Mouse (Mus musculus) frontal cortex, adult (tissue): ENCODE results near the gene Col1a1.
A peak's percentile ranks its signal among the peaks of the same experiment; 100 is the strongest.
"Not testable (repeated sequence)": the region's sequence is repeated elsewhere in the genome, so short reads cannot be mapped to it uniquely, and the experiment has no call there.

ENCODE experiments used
- ATAC-seq: cut with Nextera tagmentation; 2 replicates; pipeline ENCODE4 v1.9.2; 2017; ENCODE audit warnings: mild to moderate bottlenecking, moderate library complexity, mixed read lengths; ENCODE audit not compliant: low TSS enrichment

The Col1a1 gene

DNA sequence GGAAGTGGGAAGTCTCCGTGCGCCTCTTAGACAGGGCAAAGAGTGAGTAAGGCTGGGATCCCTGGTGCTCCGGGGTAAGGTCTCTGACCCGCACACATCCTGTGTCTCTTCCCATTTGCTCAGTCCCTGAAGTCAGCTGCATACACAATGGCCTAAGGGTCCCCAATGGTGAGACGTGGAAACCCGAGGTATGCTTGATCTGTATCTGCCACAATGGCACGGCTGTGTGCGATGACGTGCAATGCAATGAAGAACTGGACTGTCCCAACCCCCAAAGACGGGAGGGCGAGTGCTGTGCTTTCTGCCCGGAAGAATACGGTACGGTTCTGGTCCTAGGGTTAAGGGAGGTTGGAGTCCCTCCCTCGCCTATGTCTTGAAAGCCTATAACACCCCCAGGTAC lies 1.8 kb downstream of the Col1a1 start:
- ATAC-seq = 0 out of 2 replicates have a peak, but pooled peaks have one; percentile 2

DNA sequence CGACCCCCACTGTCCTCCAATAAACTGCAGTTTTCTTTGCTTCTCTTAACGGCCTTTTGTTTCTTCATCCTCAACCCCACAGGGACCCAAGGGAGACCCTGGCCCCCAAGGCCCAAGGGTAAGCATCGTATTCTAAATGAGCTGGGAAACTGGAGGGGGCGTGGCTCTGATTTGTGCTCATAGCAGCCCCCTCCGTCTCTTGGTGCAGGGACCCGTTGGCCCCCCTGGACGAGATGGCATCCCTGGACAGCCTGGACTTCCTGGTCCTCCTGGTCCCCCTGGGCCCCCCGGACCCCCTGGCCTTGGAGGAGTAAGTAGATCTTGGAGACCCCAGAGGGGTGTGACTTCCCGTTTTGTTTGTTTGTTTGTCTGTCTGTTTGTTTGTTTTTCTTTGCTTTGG lies 2.3 kb downstream of the Col1a1 start:
- no peak for ATAC-seq

DNA sequence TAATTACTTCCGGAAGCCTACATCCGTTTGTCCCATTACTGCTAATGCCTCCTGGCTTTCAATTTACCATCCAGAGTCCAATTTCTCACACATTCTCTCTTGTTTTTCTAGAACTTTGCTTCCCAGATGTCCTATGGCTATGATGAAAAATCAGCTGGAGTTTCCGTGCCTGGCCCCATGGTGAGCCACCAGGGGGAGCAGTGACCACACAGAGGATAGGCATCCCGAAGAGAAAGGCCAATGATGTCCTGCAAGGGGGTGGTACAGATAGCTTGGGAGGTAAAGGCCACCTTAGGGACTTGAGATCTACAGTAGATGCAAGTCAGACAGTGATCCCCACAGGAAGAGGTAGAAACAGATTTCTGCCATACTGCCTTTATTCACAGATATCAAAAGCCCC lies 3.3 kb downstream of the Col1a1 start:
- peak; percentile 50; the same call in 1 of the 2 replicates for ATAC-seq

DNA sequence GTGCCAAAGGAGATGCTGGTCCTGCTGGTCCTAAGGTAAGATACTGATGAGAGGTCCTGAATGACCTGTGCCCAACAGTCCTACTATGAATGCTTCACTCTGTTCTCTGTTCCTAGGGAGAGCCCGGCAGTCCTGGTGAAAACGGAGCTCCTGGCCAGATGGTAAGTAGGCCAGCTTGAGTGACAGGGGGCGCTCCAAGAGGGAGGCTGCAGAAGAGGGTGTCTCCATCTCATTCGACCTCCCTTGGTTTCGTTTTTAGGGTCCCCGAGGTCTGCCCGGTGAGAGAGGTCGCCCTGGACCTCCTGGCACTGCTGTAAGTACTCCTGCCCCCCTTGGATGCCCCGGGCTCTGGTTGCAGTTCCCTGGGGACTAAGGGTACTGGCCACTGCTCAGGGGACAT lies 5.1 kb downstream of the Col1a1 start:
- ATAC-seq = no peak

DNA sequence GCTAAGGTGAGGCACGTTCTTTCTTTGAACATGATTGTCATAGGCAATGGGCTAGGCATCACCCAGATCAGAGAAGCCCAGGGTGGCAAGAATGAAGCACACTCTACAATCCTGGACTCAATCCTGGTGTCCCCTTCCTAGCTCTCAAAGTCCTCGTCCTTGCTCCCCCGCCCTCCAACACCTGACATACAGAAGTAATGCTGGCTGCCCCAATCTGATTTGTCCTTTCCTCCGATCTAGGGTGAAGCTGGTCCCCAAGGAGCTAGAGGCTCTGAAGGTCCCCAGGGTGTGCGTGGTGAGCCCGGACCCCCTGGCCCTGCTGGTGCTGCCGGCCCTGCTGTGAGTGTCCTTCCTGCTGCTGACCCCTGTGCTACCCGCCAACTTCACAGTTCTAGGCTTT lies 5.8 kb downstream of the Col1a1 start:
- no peak for ATAC-seq

DNA sequence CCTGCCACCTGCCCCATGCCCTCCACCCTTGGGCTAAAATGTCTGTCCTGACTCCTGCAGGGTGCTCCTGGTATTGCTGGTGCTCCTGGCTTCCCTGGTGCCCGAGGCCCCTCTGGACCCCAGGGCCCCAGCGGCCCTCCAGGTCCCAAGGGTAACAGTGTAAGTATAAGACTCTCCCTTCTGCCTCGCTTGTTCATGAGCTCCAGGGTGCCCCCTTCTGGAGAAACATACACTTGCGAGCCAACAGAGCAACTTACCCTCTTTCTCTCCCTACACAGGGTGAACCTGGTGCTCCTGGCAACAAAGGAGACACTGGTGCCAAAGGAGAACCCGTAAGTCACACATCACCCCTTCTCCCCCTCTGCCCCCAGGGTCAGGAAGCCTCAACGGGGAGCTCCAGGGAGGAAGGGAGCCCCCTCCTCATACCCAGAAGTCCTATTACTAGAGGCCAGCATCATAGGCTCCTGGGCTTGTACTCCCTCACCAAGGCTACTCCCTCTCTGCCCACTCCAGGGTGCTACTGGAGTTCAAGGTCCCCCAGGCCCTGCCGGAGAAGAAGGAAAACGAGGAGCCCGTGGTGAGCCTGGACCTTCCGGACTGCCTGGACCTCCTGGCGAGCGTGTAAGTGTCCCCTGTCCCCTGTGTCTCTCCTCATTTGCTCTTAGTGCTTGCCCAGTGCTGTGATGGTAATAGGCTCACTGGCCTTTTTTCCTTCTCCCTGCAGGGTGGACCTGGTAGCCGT lies 6.4 kb downstream of the Col1a1 start:
- ATAC-seq = 0 out of 2 replicates have a peak, but pooled peaks have one; percentile 48

DNA sequence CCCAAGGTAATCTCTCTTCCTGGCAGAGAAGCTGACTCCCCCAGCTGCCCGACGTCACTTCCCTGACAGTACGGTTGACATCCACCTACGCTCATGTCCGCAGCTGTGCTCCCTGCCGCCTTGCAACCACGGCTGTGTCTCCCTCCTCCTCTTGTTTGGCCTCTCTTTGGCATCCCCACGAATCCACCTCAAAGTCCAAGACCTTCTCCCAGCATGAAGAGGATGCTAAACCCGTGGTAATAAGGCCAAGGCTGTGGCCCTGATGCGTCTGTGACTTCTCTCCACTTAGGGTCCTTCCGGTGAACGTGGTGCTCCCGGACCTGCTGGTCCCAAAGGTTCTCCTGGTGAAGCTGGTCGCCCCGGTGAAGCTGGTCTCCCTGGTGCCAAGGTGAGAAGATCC lies 7.0 kb downstream of the Col1a1 start:
- ATAC-seq = no peak

DNA sequence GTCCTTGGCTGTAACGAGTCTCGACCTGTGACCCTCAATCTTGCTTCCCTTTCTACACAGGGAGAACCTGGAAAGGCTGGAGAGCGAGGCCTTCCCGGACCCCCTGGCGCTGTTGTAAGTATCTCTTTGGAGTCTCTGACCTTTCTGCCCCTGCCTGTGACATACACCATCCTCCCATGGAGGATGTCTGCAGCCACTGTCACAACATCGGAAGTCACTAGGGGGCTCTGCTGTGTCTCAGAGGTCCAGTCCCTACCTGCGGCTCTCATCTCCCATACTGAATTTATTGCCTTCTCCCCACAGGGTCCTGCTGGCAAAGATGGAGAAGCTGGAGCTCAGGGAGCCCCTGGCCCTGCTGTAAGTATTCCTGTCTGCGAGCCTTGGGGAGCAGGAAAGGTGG lies 8.3 kb downstream of the Col1a1 start:
- ATAC-seq = no peak

DNA sequence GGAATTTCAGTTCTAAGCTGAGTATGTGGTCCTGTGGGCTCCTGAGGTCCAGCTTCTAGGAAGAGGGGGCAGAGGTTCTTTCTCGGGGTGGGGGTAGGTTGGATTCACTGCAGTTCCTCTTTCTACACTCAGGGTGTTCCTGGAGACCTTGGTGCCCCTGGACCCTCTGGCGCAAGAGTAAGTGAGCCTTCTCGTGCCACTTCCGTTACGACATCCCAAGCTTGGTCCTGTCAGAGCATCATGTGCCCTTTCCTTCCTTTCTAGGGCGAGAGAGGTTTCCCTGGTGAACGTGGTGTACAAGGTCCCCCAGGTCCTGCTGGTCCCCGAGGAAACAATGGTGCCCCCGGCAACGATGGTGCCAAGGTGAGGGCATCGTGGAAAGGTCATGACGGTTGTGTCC lies 9.2 kb downstream of the Col1a1 start:
- ATAC-seq = no peak

DNA sequence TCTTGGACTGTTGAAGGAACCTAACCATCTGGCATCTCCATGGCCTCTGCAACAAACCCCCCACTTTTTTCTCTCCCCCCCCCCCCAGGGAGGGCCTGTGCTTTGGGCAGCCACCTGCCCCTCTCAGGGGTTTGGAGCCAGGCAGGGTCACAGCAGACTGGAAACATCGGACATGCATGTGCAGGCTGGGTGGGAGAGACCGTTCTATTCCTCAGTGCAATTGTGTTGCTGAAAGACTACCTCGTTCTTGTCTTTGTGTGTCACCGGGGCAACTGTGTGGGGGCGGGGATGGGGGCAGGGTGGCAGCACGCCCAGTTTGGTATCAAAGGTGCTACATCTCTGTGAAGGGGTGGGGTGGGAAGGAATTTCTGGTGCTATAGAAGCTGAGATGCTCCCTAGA lies 16.1 kb downstream of the Col1a1 start:
- ATAC-seq = no peak

DNA sequence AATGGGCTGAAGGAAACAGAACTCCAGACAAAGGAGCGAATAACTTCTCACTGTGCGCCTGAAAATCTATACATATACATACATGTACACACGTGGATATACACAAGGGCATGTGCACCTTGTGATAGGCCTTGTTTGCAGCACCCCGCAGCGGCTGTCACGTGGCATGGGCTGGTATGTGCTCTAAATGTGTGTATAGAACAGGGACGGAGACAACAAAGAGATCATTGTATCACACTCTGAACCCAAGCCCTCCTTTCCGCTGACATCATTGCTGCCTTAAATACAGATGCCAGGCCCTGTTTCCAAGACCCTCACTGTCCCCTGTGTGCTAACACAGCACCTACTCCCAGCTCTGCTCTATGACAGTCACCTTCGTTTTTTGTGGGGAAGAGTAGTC lies 19.1 kb downstream of the Col1a1 start:
- no peak for ATAC-seq

DNA sequence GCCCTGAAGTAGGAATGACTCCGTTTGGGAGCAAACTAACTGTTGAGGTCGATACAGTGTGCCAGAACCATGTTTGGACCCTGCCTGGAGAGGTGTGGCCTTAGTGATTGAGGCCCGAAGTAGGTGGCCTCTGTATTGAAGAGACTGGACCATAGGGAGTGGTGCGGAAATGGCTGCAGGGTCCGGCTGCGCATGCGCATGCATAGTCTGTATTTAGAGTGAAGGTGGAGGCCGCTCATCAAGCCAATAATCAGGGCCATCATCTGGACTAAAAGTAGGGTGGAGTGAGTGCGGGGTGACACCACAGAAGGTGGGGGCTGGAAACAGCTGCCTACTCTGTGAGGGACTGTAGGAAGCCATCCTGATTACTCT lies 21.7 kb downstream of the Col1a1 start:
- no peak for ATAC-seq

DNA sequence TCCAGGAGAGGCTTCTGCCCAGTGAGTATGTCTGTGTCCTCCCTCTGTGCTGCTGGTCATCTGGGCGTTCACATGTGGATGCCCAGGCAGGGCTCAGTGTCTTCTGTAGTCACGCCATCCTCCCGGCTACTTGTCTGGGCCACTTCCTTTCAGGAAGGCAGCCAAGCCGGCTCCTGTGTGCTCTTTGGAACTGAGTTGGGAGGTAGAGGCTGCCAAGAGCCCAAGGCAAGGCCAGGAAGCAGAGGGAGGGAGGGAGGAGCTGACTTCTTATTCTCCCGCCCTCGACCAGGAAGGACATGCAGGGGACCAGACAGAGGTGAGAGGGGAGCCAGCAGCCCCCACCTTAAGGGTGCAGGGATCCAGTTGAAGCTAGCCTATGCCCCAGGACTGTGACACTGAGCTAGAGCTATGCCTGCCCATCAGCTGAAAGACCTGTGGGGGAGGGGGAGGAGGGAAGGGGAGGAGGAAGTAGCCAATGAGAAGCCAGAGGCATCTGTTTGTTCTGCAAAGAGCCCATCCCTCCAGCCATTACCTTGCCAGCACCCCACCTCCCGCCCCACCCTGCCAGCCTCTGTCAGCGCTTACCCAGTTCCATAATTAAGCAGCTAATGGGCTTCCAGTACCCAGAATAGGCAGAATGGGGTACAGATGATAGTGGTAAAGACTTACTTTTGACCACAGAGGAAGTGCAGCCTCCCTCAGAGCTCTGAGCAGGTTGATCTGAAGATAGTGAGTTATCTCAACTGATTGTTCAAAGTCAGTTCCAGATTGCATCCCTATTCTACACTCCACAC lies 22.2 kb downstream of the Col1a1 start:
- no peak; the same call in 1 of the 2 replicates for ATAC-seq

DNA sequence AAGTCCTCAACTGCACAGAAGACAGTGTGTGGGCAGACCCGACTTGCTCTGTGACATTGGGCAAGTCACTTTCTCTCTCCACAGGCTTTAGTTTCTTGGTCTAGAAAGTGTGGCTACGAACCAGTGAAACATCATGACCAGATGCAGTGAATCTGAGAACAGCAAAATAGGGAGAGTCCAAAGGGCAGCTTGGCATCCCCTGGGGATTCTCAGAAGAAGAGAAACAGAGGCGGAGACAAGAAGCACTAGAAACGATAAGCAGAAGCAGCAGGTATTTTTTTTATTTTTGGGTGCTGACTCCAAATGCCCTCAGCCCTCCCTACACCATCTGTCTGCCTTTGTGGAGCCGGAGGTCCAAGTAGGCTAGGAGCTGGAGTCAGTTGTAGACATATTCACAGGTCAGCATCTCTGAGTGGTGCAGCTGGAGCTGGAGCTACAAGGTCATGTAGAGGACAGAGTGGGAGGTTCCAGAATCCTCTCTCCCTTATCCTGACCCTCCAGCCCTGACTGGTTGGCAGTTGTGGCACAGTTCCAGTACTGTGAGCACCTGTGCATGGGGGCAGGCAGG lies 26.6 kb downstream of the Col1a1 start:
- no peak for ATAC-seq

DNA sequence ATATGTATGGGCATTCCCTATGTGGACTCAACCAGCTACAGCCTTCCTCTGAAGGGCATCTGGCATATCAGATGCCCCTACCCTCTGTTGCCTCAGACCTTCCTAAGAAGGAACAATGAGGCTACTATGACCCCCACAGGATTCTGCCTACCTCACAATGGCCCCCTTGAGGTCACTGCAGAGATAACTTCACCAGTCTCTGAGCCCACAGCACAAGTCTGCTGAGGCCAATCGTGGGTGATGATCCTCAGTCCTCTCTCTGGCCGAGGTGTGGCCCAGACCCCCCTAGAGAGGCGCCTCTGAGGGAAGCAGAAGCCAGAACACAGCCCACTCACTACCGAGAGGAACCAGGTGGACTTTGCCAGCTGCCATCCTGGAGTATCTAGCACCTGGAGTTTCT lies 31.4 kb downstream of the Col1a1 start, which contains the start of gene Hils1:
Gene Hils1, plus strand, starts transcription at position 175 of the 400 bp plus-strand sequence.
- ATAC-seq = no peak

DNA sequence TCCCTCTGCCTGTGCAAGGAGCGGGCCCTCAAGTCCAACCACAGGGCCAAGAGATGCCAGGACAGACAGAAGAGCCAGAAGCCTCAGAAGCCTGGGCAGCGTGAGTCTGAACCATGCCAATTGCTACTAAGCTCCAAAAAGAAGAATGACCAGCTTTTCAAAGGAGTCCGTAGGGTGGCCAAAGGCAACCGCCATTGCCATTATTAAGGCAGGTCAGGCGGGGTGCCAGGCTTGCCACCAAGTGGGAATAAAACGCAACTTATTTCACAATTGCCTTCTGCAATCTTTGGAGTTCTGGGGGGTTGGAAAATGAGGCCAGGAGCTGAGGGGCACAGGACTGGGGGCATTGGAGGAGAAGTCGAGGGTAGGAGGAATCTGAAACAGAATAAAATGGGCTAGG lies 32.2 kb downstream of the Col1a1 start:
- no peak for ATAC-seq

DNA sequence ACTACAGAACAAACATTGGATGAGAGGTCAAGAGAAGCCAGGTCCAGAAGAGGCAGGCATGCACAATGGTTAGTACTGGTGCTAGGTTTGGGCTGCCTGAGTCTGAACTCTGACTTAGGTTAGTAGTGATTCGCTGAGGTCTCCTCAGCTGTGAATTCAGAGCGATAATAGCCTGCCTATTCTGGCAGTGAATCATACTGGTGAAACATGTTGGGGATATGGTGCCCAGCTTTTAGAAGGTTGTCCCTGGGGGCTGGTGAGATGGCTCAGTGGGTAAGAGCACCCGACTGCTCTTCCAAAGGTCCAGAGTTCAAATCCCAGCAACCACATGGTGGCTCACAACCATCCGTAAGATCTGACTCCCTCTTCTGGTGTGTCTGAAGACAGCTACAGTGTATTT lies 33.7 kb downstream of the Col1a1 start:
- not testable (repeated sequence) for ATAC-seq

DNA sequence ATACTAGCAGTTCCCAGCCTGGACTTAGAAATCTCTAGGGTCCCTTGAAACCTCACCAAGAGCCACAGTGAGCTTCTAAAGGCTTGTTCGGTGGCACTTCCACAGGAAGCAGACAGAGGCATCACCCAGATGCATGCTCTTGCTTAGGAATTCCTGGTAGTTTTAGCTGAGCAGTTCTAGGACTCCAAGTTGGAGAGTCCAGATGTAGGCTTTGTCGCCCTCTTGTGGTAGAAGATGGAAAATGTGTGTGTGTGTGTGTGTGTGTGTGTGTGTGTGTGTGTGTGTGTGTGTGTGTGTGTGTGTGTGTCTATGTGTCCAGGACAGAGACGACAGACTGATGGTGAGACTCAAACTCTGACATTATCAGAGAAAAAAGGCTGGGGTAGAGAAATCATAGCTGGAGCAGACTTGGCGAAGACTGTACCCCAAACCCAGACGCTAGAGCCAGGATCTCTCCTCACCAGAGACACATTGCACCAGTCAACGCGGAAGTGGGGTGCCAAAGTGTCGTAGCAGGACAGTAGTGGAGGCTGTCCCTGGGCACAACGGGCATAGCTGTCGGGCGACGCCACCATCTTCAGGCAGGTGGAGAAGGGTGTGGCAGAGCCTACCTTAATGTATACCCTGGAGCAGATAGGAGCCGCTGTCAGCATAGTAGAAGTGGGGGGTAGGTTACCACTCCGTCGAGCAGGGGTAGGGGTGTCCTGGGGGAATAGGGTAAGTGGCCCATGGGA lies 34.4 kb downstream of the Col1a1 start:
- ATAC-seq = peak; percentile 64; the same call in 1 of the 2 replicates

DNA sequence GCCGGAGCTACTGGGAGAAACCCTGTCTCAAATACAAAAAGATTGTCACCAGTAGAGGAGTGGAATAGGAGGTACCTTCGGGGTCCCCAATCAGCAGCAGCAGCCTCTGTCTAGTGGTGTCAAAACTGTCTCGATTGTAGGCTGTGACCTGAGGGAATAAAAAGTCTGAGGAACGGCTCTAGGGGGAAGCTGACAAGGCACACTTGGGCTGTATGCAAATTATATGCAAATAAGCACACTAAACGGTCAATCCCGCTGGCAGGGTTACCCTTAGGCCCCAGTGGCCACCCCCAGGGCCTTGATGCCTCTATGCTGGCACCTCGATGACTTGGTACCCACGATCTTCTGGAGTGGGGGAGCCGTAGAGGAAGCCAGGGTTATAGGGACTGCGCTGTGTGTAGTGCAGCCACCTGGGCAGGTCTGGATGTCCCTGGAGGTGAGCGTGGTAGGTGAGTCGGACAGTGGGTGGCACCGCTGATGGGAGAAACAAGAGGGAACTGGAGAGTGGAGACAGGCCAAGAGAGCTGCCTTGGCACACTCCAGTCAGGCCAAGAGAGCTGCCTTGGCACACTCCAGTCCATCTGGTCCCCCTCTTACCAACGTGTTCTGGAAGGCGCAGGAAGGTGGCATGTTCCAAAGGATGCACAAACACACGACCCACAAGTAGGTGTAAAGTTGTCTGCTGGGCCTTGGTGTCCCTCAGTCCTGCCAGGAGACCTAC lies 36.0 kb downstream of the Col1a1 start:
- no peak for ATAC-seq

DNA sequence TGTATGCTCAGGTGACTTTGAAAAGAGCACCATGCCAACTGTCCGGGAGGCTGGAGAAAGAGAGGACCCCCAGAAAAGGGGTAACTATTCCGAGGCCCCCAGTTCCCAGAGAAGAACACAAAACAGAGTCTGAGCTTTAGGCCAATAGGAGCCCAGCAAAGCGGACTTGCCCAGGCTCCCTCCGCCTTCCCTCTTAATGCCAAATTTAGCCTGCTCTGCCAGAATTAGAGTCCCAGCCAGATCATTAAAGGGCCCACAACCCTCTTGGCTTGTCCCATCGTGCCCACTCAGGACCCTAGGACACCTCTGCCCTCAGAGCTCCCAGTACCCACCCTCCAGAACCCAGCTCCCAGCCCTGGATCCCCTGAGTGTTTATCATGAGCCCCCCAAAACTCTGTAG lies 36.9 kb downstream of the Col1a1 start:
- no peak for ATAC-seq

DNA sequence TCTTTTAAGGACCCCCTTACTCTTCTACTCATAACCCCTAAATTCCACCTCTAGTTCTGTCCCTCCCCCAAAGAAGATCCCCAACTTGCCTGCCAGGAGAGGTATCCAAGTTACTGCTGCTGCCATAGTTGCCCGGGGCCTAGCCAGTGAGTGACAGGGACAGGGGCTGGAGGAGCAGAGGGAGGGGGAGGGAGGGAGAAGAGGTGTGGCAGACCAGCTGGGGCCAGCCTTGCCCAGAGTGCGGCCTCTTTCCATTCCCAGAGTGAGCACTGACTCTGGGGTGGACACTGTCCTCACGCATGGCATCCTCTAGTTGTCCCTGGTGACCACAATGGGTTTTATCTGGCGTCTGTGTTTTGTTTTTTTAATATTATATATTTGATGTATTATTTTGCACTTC lies 37.3 kb downstream of the Col1a1 start:
- ATAC-seq = no peak

DNA sequence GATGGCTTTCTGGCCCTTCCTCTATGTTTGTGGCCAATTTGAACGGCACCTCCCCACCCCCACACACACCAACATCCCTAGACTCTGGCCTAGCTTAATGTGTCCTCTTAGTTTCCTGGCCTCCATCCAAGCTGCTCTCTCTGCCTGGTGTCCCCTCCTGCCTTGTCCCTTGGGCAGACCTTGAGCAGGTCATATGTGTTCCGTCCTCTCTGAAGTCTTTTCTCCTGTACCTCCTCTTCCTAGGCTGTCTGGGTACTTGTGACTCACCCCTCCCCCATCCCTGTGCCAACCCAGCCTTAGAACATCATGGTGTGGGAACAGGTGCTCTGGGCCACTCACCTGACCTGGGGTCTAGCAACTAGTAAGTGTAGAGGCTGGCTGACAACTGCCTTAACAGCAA lies 38.9 kb downstream of the Col1a1 start:
- no peak for ATAC-seq
